Mouse (Mus musculus) cerebellum, adult 2 months (tissue): ENCODE data around the gene Fam155a.

Experiments
- CTCF ChIP-seq: fragments of 200-500 bp; IDR thresholded peaks from 2 replicates; pipeline ENCODE4 v1.5.1; 2011; ENCODE audit warnings: low read depth, mild to moderate bottlenecking, control low read depth, low read length, moderate library complexity, borderline replicate concordance; ENCODE audit not compliant: insufficient read depth
- POLR2A ChIP-seq: fragments of 200-500 bp; IDR thresholded peaks from 2 replicates; pipeline ENCODE4 v1.6.1; 2011; ENCODE audit warnings: low read length, control low read depth, borderline replicate concordance; ENCODE audit not compliant: insufficient read depth

DNA sequence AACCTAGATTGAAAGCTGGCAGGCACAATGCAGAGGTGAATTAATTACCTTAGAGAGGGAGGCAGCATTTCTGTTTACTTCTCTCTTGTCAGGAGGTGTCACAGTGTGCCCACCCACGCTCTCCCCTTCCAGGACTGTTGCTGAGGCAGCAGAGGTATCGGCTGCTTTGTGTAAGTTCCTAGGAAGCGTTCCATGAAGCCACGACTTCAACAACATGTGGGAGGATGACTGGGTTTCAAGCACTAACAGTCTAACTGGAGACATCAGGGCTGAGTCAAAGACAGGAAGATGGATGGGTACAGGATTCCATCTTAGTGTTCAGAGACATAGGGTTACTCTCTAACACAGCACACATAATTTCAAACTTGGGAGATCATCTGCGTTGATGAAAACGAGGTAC lies 189.1 kb downstream of the Fam155a start:
- TF ChIP-seq CTCF (no peak), POLR2A (no peak)
